9 mouse cellular contexts compared by ENCODE assay signal in genomic region chr2:30446891-30447826, GRCm38 (mm10). TPM values are rescaled to one million over a fixed set of nuclear protein-coding genes. Genes with fewer than 3 reads are reported as not detected.
DNase-seq lines count a peak whose midpoint lies in the region; ATAC-seq and TF ChIP-seq lines count a peak whose summit lies in the region.
"Had no signal": no experiment of that assay in that cellular context is flagged by ENCODE, and none has a peak within 500 bp of the region (broad histone marks: within the 10 kb centered on the region; RNA-seq: fewer than 3 reads in every experiment).

No protein-coding gene starts in this region.

- no peak overlapping the region for H3K4me2 ChIP-seq in forebrain, embryonic 14.5 days (ENCODE audit: low read length)
- no peak overlapping the region for H3K4me2 ChIP-seq in forebrain, postnatal 0 days (ENCODE audit: low read depth)
- no peak overlapping the region for H3K4me2 ChIP-seq in midbrain, embryonic 15.5 days
- no peak overlapping the region for H3K4me2 ChIP-seq in midbrain, embryonic 16.5 days (ENCODE audit: low read length)
- H3K4me2 ChIP-seq in stomach, postnatal 0 days (replicated peaks; ENCODE audit: low read depth) = no peak overlapping the region

- ATAC-seq in forebrain, embryonic 14.5 days = no peak
- no peak for ATAC-seq in forebrain, postnatal 0 days
- no peak for ATAC-seq in midbrain, embryonic 15.5 days (replicated peaks)
- ATAC-seq in midbrain, embryonic 16.5 days = no peak
- ATAC-seq in stomach, postnatal 0 days (ENCODE audit: low FRiP score, low TSS enrichment) = no peak

- no peak for DNase-seq in forebrain, embryonic 14.5 days (ENCODE audit: low spot score)
- no peak for DNase-seq in forebrain, postnatal 0 days
- DNase-seq in limb, embryonic 10.5 days (ENCODE audit: low spot score) = no peak
- no peak for DNase-seq in stomach, postnatal 0 days (ENCODE audit: low spot score)
- no peak for DNase-seq in retina, postnatal 1 day
- no peak for DNase-seq in left cerebral cortex, adult 8-10 months (ENCODE audit: low spot score in 2 of 2)

- H3K27ac ChIP-seq in forebrain, embryonic 14.5 days (ENCODE audit: low read depth, low read length) = peak overlapping the region; percentile 24; the same call in 1 of the 2 replicates
- H3K27ac ChIP-seq in forebrain, postnatal 0 days (ENCODE audit: low read depth, low read length) = no peak overlapping the region
- 0 out of 2 replicates have a peak overlapping the region, but pooled peaks have one; percentile 9 for H3K27ac ChIP-seq in midbrain, embryonic 15.5 days
- no peak overlapping the region for H3K27ac ChIP-seq in midbrain, embryonic 16.5 days (ENCODE audit: low read length)
- H3K27ac ChIP-seq in limb, embryonic 10.5 days = peak overlapping the region; percentile 98
- H3K27ac ChIP-seq in stomach, postnatal 0 days (replicated peaks) = peak overlapping the region; percentile 30; the same call in 1 of the 2 replicates
- H3K27ac ChIP-seq: liver, embryonic 14.5 days had no signal

- TF ChIP-seq EP300 in stomach, postnatal 0 days (optimal IDR thresholded peaks at IDR 0.05) = no peak

- TF ChIP-seq CTCF in forebrain, postnatal 0 days (IDR thresholded peaks at IDR 0.05; ENCODE audit: low read depth) = no peak
- no peak for TF ChIP-seq CTCF in stomach, postnatal 0 days (IDR thresholded peaks at IDR 0.05; ENCODE audit: low read depth)

- no peak overlapping the region for H3K9ac ChIP-seq in forebrain, embryonic 14.5 days (ENCODE audit: low read length)
- H3K9ac ChIP-seq in forebrain, postnatal 0 days = no peak overlapping the region
- no peak overlapping the region for H3K9ac ChIP-seq in midbrain, embryonic 15.5 days
- no peak overlapping the region for H3K9ac ChIP-seq in midbrain, embryonic 16.5 days (ENCODE audit: low read depth, low read length)
- peak overlapping the region; percentile 18; the same call in 1 of the 2 replicates for H3K9ac ChIP-seq in stomach, postnatal 0 days (ENCODE audit: low read length)
- H3K9ac ChIP-seq: liver, embryonic 14.5 days had no signal

- peaks cover 7% of the 10 kb centered on the region for H3K4me1 ChIP-seq in forebrain, embryonic 14.5 days (ENCODE audit: control insufficient read depth, insufficient read depth, low read length)
- peaks cover 10% of the 10 kb centered on the region for H3K4me1 ChIP-seq in forebrain, postnatal 0 days (ENCODE audit: insufficient read depth)
- peaks cover 18% of the 10 kb centered on the region for H3K4me1 ChIP-seq in midbrain, embryonic 15.5 days
- H3K4me1 ChIP-seq in midbrain, embryonic 16.5 days (ENCODE audit: control insufficient read depth, insufficient read depth, low read length) = peaks cover 13% of the 10 kb centered on the region
- H3K4me1 ChIP-seq in limb, embryonic 10.5 days = peaks cover 57% of the 10 kb centered on the region
- peaks cover 22% of the 10 kb centered on the region for H3K4me1 ChIP-seq in stomach, postnatal 0 days (replicated peaks; ENCODE audit: control insufficient read depth, insufficient read depth)

- H3K27me3 ChIP-seq in forebrain, embryonic 14.5 days (replicated peaks; ENCODE audit: control insufficient read depth, insufficient read depth, low read length) = no peaks in the 10 kb centered on the region
- no peaks in the 10 kb centered on the region for H3K27me3 ChIP-seq in forebrain, postnatal 0 days (ENCODE audit: insufficient read depth, low read length)
- H3K27me3 ChIP-seq in midbrain, embryonic 15.5 days (replicated peaks) = no peaks in the 10 kb centered on the region
- H3K27me3 ChIP-seq in midbrain, embryonic 16.5 days (ENCODE audit: control insufficient read depth, insufficient read depth, low read depth, low read length) = no peaks in the 10 kb centered on the region
- H3K27me3 ChIP-seq in limb, embryonic 10.5 days (ENCODE audit: low read depth, poor library complexity, severe bottlenecking) = no peaks in the 10 kb centered on the region
- H3K27me3 ChIP-seq in stomach, postnatal 0 days (ENCODE audit: control insufficient read depth, insufficient read depth, low read length) = no peaks in the 10 kb centered on the region

- H3K9me3 ChIP-seq in forebrain, embryonic 14.5 days (replicated peaks; ENCODE audit: control insufficient read depth, low read length) = no peaks in the 10 kb centered on the region
- no peaks in the 10 kb centered on the region for H3K9me3 ChIP-seq in forebrain, postnatal 0 days (ENCODE audit: low read length)
- H3K9me3 ChIP-seq in midbrain, embryonic 15.5 days = no peaks in the 10 kb centered on the region
- H3K9me3 ChIP-seq in midbrain, embryonic 16.5 days (replicated peaks; ENCODE audit: control insufficient read depth, low read length, poor library complexity, severe bottlenecking) = no peaks in the 10 kb centered on the region
- peaks cover 8% of the 10 kb centered on the region for H3K9me3 ChIP-seq in limb, embryonic 10.5 days (replicated peaks)
- no peaks in the 10 kb centered on the region for H3K9me3 ChIP-seq in stomach, postnatal 0 days (ENCODE audit: control insufficient read depth, low read length)

- peaks cover 45% of the 10 kb centered on the region for H3K36me3 ChIP-seq in forebrain, embryonic 14.5 days (ENCODE audit: control insufficient read depth, insufficient read depth, low read length)
- peaks cover 46% of the 10 kb centered on the region for H3K36me3 ChIP-seq in forebrain, postnatal 0 days (ENCODE audit: insufficient read depth)
- H3K36me3 ChIP-seq in midbrain, embryonic 15.5 days (replicated peaks) = peaks cover 3% of the 10 kb centered on the region; the same call in 1 of the 2 replicates
- H3K36me3 ChIP-seq in midbrain, embryonic 16.5 days (ENCODE audit: control insufficient read depth, insufficient read depth, low read length) = peaks cover 6% of the 10 kb centered on the region
- peaks cover 79% of the 10 kb centered on the region for H3K36me3 ChIP-seq in limb, embryonic 10.5 days
- peaks cover 14% of the 10 kb centered on the region for H3K36me3 ChIP-seq in stomach, postnatal 0 days (ENCODE audit: control insufficient read depth, insufficient read depth, low read length)

- no peak overlapping the region for H3K4me3 ChIP-seq in forebrain, embryonic 14.5 days (ENCODE audit: low read depth, low read length)
- H3K4me3 ChIP-seq in forebrain, postnatal 0 days (ENCODE audit: low read depth, low read length) = no peak overlapping the region
- no peak overlapping the region for H3K4me3 ChIP-seq in midbrain, embryonic 15.5 days
- no peak overlapping the region for H3K4me3 ChIP-seq in midbrain, embryonic 16.5 days (ENCODE audit: low read depth, low read length)
- H3K4me3 ChIP-seq in limb, embryonic 10.5 days = no peak overlapping the region
- no peak overlapping the region for H3K4me3 ChIP-seq in stomach, postnatal 0 days (ENCODE audit: low read depth, low read length)

- 86% methylated on average over 10 of the region's 10 CpGs for WGBS in forebrain, embryonic 14.5 days
- 83% methylated on average over 10 of the region's 10 CpGs for WGBS in forebrain, postnatal 0 days
- WGBS in midbrain, embryonic 15.5 days = 85% methylated on average over 10 of the region's 10 CpGs
- 86% methylated on average over 10 of the region's 10 CpGs for WGBS in midbrain, embryonic 16.5 days
- WGBS in limb, embryonic 10.5 days = 88% methylated on average over 10 of the region's 10 CpGs
- 84% methylated on average over 10 of the region's 10 CpGs for WGBS in stomach, postnatal 0 days

RNA-seq across cellular contexts. Expression of gene Ier5l, which starts 26.9 kb away (rescaled TPM):
- polyA plus RNA-seq in forebrain, embryonic 14.5 days (2014; fragmentation: Nextera tagmentation; extraction: Ambion mirVana) = 3.0 and 3.6 TPM in 2 replicates
- 17.7 and 19.9 TPM in 2 replicates for total RNA-seq in forebrain, postnatal 0 days (2014; rRNA removed)
- polyA plus RNA-seq in forebrain, postnatal 0 days (2015; fragmentation: Nextera tagmentation; extraction: Ambion mirVana) = 4.0 and 6.2 TPM in 2 replicates
- 2.3 and 2.8 TPM in 2 replicates for polyA plus RNA-seq in midbrain, embryonic 15.5 days (2015; fragmentation: Nextera tagmentation; extraction: Ambion mirVana)
- polyA plus RNA-seq in midbrain, embryonic 16.5 days (2015; fragmentation: Nextera tagmentation; extraction: Ambion mirVana) = 2.0 TPM in 2 replicates
- polyA plus RNA-seq in limb, embryonic 10.5 days (2016; fragmentation: Nextera tagmentation; extraction: Ambion mirVana) = 2.2 and 2.9 TPM in 2 replicates
- 1.8 and 4.4 TPM in 2 replicates for polyA plus RNA-seq in stomach, postnatal 0 days (2015; fragmentation: Nextera tagmentation; extraction: Ambion mirVana)
- total RNA-seq in left cerebral cortex, adult 8-10 months (2022) = 10 to 100 TPM; 18.3 to 21.6 (median 19.8) TPM

RNA-seq across cellular contexts. Expression of gene Ptpa, which starts 31.3 kb away (rescaled TPM):
- polyA plus RNA-seq in forebrain, embryonic 14.5 days (2014; fragmentation: Nextera tagmentation; extraction: Ambion mirVana) = 66.6 and 88.4 TPM in 2 replicates
- total RNA-seq in forebrain, postnatal 0 days (2014; rRNA removed) = 129 and 132 TPM in 2 replicates
- polyA plus RNA-seq in forebrain, postnatal 0 days (2015; fragmentation: Nextera tagmentation; extraction: Ambion mirVana) = 143 and 148 TPM in 2 replicates
- 152 and 155 TPM in 2 replicates for polyA plus RNA-seq in midbrain, embryonic 15.5 days (2015; fragmentation: Nextera tagmentation; extraction: Ambion mirVana)
- polyA plus RNA-seq in midbrain, embryonic 16.5 days (2015; fragmentation: Nextera tagmentation; extraction: Ambion mirVana) = 146 and 156 TPM in 2 replicates
- polyA plus RNA-seq in limb, embryonic 10.5 days (2016; fragmentation: Nextera tagmentation; extraction: Ambion mirVana) = 172 and 177 TPM in 2 replicates
- polyA plus RNA-seq in stomach, postnatal 0 days (2015; fragmentation: Nextera tagmentation; extraction: Ambion mirVana) = 76.6 and 79.6 TPM in 2 replicates
- 100 to 1,000 TPM; 174 to 191 (median 186) TPM for total RNA-seq in left cerebral cortex, adult 8-10 months (2022)

RNA-seq across cellular contexts. Expression of gene Crat, which starts 31.5 kb away (rescaled TPM):
- polyA plus RNA-seq in forebrain, embryonic 14.5 days (2014; fragmentation: Nextera tagmentation; extraction: Ambion mirVana) = 26.8 and 31.9 TPM in 2 replicates
- 28.0 and 33.6 TPM in 2 replicates for total RNA-seq in forebrain, postnatal 0 days (2014; rRNA removed)
- 20.7 and 24.0 TPM in 2 replicates for polyA plus RNA-seq in forebrain, postnatal 0 days (2015; fragmentation: Nextera tagmentation; extraction: Ambion mirVana)
- polyA plus RNA-seq in midbrain, embryonic 15.5 days (2015; fragmentation: Nextera tagmentation; extraction: Ambion mirVana) = 22.5 and 23.9 TPM in 2 replicates
- polyA plus RNA-seq in midbrain, embryonic 16.5 days (2015; fragmentation: Nextera tagmentation; extraction: Ambion mirVana) = 23.6 and 26.0 TPM in 2 replicates
- polyA plus RNA-seq in limb, embryonic 10.5 days (2016; fragmentation: Nextera tagmentation; extraction: Ambion mirVana) = 21.9 and 22.9 TPM in 2 replicates
- 22.0 and 25.9 TPM in 2 replicates for polyA plus RNA-seq in stomach, postnatal 0 days (2015; fragmentation: Nextera tagmentation; extraction: Ambion mirVana)
- total RNA-seq in left cerebral cortex, adult 8-10 months (2022) = 10 to 100 TPM; 52.0 to 65.8 (median 62.6) TPM

RNA-seq across cellular contexts. Expression of gene Dolpp1, which starts 55.1 kb away (rescaled TPM):
- 48.1 and 57.8 TPM in 2 replicates for polyA plus RNA-seq in forebrain, embryonic 14.5 days (2014; fragmentation: Nextera tagmentation; extraction: Ambion mirVana)
- total RNA-seq in forebrain, postnatal 0 days (2014; rRNA removed) = 52.2 and 92.4 TPM in 2 replicates
- 40.1 and 44.7 TPM in 2 replicates for polyA plus RNA-seq in forebrain, postnatal 0 days (2015; fragmentation: Nextera tagmentation; extraction: Ambion mirVana)
- 66.8 and 69.9 TPM in 2 replicates for polyA plus RNA-seq in midbrain, embryonic 15.5 days (2015; fragmentation: Nextera tagmentation; extraction: Ambion mirVana)
- polyA plus RNA-seq in midbrain, embryonic 16.5 days (2015; fragmentation: Nextera tagmentation; extraction: Ambion mirVana) = 63.6 and 67.8 TPM in 2 replicates
- 37.6 and 45.4 TPM in 2 replicates for polyA plus RNA-seq in limb, embryonic 10.5 days (2016; fragmentation: Nextera tagmentation; extraction: Ambion mirVana)
- polyA plus RNA-seq in stomach, postnatal 0 days (2015; fragmentation: Nextera tagmentation; extraction: Ambion mirVana) = 29.8 and 32.9 TPM in 2 replicates
- total RNA-seq in left cerebral cortex, adult 8-10 months (2022) = 10 to 100 TPM; 22.2 to 30.1 (median 27.3) TPM

Comparison
In these comparisons a context has a peak if more than half of its experiments do, and no peak if none do; other contexts are left out.
1. H3K27ac ChIP-seq: peak in forebrain, embryonic 14.5 days (single experiment), midbrain, embryonic 15.5 days (single experiment), limb, embryonic 10.5 days (single experiment) and stomach, postnatal 0 days (single experiment); none in forebrain, postnatal 0 days (single experiment) and midbrain, embryonic 16.5 days (single experiment).